Mouse (Mus musculus): Measurements from ENCODE around the gene Sbno2.
A peak's percentile ranks its signal among the peaks of the same experiment; 100 is the strongest.

DNA sequence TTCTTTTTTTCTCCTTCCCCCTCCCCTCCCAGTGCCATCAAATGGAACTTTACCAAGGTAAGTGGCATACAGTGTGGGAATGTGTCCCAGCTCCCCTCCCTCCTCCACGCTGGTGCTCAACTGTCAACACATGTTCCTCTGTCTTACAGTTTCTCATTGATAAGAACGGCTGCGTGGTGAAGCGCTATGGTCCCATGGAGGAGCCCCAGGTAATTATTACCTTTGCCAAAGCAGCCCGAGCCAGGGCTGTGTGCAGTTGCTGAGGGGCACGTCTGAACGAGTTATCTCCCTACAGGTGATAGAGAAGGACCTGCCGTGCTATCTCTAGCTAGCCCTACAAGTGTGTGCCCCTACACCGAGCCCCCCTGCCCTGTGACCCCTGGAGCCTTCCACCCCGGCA is 49.5 kb downstream of the Sbno2 start:
- TF ChIP-seq POLR2A (IDR thresholded peaks at IDR 0.05; ENCODE audit: insufficient read length, low read depth) (no peak), POLR2AphosphoS2 (IDR thresholded peaks at IDR 0.05; ENCODE audit: insufficient read length, low read depth) (peak; percentile 5), MAX (IDR thresholded peaks at IDR 0.05; ENCODE audit: low read depth) (no peak), MYOG (IDR thresholded peaks at IDR 0.05; ENCODE audit: control insufficient read depth in 1 of 3, insufficient read depth in 1 of 3, insufficient read length in 2 of 3, low read depth in 2 of 3) (no peak), E2F4 (IDR thresholded peaks at IDR 0.05; ENCODE audit: insufficient read depth) (no peak), USF1 (IDR thresholded peaks at IDR 0.05; ENCODE audit: low read depth) (no peak), TCF12 (IDR thresholded peaks at IDR 0.05; ENCODE audit: insufficient read depth, poor library complexity, severe bottlenecking) (no peak), TCF3 (IDR thresholded peaks at IDR 0.05; ENCODE audit: insufficient read length, low read depth) (no peak), MYOD1 (IDR thresholded peaks at IDR 0.05; ENCODE audit: control insufficient read depth in 1 of 3, insufficient read length in 2 of 3, low read depth in 2 of 3) (no peak), CEBPB (IDR thresholded peaks at IDR 0.05; ENCODE audit: insufficient read depth, poor library complexity, severe bottlenecking) (no peak)
